Mouse (Mus musculus): ENCODE results near the gene Fblim1. TPM values are rescaled to one million over a fixed set of nuclear protein-coding genes. Genes with fewer than 3 reads are reported as not detected.

Fblim1 gene
- total RNA-seq, 2 experiments from 2014 or later, result 2.5 to 3.9 TPM

DNA sequence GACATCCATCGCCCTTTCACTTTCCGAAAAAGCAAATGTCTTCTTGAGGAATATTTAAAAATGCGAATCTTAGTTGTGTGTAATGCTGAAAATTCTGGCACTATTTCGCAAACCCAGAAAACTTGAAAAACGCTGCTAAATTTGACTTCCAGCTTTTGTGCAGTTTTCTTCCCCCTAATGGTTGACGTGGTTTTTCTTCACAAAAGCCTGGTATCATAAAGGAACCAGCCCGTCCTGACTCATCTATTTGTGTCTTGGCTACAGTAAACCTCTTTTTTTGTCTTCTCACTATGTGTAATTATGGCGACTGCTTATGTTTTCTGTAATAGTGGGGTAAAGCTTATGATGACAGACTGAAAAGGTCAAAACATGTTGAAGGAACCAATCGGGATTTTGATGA, 58.6 kb downstream of the Fblim1 start:
- DNase-seq, result no peak

DNA sequence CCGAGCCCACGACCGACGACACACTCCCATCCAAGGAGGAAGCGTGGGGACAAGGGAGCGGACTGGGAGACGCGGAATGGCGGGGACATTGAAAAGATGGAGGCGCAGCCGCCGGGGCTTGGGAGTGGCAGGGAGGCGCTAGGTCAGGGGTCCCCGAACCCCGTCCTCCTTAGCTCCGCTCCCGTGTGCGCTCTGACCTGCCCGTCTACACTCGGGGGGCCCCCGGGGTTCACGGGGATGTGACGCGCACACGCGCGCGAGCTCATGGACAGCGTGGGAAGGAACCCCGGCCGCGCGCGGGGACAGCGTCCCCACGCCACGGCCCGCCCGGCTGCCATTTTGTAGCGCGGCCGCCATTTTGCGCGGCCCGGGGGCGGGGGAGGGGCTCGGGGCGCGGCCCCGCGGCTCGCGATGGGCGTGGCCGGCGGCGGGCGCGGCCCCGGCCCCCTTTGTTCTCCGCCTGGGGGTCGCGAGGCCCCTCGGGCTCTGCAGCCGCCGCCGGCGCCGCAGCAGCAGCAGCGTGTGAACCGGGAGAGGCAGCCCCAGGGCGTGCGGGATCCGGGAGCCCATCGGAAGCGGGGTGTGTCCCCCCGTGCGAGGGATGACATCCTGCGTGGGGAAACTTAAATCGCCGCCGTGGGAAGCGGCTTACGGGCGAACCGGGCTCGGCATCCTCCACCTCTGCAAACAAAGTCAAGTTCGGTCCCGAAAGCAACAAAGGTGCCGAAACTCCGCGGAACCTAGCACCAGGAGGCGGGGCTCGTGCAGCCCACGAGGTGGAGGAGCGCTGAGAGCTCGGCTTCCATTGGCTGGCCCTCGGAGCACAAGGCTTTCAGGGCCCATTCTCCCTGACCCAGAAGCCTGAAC, 59.3 kb downstream of the Fblim1 start:
- intact Hi-C loops (cut with DNase I; ENCODE audit: low total_unique reads), result no loop called here
- peak; percentile 87 for DNase-seq

More for the DNA sequence above, 58.6 kb downstream of the Fblim1 start:
- intact Hi-C loops (cut with DNase I; ENCODE audit: low total_unique reads), result no loop called here

DNA sequence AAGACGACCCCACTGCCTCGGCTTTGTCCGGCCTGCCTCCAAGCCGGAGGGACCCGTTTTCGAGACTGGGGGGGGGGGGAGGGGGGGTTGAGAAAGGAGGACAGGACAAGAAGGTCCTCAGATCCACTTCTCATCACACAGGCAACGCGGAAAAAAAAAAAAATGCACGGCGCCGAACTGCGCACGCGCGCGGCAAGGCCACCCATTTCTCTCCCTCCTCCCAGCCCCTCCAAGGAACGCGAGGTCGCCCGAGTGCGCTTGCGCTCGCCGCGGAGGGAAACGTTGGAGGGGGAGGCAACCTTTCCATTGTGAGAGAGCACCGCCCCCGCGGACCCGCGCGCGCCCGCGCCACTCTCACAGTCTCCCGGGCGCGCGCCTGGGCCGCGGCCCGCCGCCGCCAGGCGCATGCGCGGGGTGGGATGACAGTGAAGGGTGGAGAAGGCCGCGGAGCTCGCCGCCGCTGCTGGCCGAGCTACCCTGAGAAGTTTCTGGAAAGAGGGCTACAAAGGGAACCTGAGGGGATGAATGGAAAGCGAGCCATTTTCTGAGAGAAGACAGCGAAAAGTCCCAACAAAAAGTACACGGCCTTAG, 60.1 kb downstream of the Fblim1 start:
- peak; percentile 100 for DNase-seq
- intact Hi-C loops (cut with DNase I; ENCODE audit: low total_unique reads), result no loop called here

DNA sequence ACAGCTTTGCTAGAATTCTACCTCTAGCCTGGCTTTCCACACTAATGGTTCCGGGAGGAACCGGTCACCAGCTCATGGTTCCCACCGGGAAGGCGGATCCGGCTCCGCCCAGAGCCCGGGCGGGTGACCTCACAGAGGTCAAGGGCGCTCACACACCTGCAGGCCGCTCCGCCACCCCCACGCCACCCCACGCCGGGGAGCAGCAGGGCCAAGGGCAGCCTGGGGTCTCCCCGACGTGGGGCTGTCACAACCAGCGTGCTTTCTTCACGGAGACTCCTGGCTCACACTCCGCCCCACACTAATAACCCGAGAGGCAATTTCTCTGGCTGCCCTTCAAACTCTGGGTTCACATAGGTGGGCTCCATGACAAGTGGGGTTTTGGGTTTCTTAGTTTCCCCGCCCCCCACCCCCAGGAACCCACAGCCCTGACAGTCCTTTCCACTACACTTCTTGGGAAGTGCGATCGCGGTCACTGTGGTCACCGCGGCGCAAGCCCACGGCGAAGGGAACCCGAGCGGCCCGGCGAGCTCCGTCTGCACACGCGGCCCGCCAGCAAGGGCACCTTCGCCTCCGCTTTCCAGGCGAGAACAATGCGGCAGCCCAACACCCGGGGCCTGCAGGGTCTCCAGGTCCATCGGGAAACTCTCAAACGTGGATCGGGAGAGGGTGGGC, 60.7 kb downstream of the Fblim1 start:
- intact Hi-C loops (cut with DNase I; ENCODE audit: low total_unique reads), result no loop called here
- DNase-seq, result peak; percentile 74

DNA sequence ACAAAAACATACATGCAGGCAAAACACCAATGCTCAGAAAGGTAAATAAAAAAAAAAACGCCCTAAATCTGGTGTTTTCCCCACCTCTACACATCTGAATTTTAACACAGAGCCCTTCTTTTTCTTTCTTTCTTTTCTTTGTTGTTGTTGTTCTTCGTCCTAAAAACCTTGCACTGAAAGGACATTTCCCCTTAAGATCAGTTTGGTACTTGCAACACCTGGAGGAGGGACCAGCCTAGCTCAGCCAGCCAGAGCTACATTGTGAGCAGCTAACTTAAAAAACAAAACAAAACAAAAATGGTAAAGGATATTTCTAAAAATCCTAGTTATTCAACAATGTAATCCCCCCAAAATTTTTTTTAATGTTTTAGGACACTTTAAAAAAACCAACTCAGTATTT, 61.4 kb downstream of the Fblim1 start:
- intact Hi-C loops (cut with DNase I; ENCODE audit: low total_unique reads), result no loop called here
- no peak for DNase-seq

DNA sequence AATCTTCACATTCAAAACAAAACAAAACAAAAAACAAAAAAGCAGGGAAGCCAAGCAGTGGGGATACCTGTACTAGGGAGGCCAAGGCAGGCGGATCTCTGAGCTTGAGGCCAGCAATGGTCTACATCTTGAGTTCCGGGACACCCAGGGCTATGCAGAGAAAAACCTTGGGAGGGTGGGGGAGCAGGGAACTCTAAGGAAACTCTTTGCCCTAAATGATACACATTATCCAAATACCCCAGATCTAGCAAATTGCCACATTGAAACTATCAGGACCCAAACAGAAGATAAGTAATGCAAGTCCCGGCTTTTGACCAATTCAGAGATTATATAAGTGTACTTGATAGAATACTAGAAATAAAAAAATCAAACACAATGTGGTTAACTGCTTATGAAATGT, 62.3 kb downstream of the Fblim1 start:
- intact Hi-C loops (cut with DNase I; ENCODE audit: low total_unique reads), result no loop called here
- DNase-seq, result no peak

DNA sequence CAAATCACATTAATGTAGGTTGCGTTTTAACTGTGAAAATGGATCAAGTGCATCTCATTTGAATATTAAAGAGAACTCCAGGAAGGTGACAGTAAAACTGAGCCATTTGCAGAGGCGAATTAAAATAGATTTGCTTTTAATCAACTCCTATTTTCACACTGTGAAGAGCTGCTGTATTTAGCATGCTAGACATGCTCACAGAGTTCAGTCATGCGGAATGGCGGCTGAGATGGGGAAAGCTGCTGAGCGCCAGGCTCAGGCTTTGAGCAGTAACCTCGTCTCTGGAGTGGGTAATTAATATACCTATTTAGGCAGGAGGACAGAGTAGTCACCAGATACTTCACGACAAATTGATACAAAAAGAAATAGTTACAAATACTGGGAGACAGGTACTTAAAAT, 64.0 kb downstream of the Fblim1 start:
- DNase-seq, result no peak
- intact Hi-C loops (cut with DNase I; ENCODE audit: low total_unique reads), result no loop called here

DNA sequence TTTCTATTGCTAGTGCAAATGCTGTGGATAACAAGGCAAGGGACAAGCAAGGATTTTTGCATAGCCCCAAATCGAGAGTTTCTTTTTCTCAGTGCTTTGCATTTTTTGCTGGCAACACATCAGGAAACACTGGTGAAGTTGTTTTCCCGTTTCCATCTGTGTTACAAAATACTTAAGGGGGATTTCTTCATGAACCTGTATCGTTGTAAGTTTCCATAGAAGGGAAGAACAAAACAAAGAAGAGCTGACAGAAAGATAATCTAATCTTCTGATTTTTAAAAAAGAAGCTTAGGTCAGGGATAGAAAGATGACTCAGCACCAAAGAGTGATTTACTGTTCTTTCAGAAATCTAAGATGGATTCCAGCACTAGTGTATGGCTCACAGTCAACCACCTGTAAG, 65.1 kb downstream of the Fblim1 start:
- intact Hi-C loops (cut with DNase I; ENCODE audit: low total_unique reads), result no loop called here

DNA sequence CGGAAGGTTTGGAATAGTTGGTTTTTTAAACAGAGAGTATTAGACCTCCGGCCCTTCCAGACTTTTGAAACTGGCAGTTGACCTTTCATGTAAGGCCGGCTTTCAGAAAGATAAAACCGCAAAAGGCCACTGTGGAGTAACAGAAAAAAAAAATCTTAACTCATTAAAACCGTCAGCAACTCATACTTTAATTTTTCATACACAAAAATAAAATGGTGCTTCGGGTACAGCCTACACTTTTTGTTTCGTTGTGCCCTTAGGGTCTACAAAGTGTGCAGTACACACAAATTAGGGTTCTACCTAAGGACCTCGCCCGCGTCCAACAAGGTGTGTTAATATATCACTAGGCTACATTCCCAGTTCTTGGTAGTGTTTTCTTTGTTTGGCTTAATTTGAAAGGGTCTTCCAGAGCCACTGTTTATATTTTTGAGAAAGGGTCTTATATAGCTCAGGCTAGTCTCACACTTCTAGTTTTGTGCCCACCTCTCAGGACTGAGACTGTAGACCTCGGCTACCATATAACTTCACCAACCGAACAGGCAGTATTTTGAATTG, 66.6 kb downstream of the Fblim1 start:
- no peak for DNase-seq
- intact Hi-C loops (cut with DNase I; ENCODE audit: low total_unique reads), result no loop called here

More for the DNA sequence above, 65.1 kb downstream of the Fblim1 start:
- no peak for DNase-seq

DNA sequence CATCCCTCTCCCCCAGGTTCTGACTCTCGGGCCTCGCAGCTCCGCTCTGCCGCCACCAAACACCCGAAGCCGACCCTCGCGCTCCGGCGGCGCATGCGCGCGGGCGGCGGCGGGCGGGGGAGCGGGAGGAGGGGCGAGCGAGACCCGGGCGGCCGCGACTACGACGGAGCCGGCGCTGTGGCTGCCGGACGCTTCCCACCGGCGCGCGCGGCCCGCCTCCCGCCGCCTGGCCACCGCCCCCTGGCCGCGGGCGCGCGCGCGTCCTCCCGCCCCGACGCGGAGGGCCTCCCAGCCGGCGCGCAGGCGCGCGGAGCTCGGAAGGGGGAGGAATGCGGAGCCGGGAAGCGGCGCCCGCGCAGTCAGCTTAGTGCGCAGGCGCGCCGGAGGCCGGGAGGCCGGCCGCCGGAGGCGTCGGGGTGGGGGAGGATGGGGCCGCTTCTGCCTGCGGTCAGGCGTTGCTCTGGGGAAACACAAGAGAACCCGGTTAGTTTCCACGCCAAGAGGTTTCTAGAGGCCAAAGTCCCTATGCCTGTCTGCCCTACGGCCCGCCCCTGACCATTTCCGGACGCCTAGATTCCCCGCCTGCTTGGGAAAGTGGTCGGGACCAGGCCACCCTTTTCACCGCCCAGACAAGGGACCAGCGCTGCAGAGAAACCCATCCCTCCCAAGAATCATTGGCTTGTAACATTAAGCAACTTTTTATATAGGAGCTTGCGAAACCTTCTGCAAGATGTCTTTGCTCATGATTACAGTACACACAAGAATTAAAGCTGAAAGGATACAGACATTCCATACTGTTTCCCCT, 67.3 kb downstream of the Fblim1 start, which contains the start of gene Spen:
Gene Spen (minus strand): TSS at position 190 of the 805 bp plus-strand sequence.
- intact Hi-C loops (cut with DNase I; ENCODE audit: low total_unique reads), result no loop called here
- peak; percentile 95 for DNase-seq

DNA sequence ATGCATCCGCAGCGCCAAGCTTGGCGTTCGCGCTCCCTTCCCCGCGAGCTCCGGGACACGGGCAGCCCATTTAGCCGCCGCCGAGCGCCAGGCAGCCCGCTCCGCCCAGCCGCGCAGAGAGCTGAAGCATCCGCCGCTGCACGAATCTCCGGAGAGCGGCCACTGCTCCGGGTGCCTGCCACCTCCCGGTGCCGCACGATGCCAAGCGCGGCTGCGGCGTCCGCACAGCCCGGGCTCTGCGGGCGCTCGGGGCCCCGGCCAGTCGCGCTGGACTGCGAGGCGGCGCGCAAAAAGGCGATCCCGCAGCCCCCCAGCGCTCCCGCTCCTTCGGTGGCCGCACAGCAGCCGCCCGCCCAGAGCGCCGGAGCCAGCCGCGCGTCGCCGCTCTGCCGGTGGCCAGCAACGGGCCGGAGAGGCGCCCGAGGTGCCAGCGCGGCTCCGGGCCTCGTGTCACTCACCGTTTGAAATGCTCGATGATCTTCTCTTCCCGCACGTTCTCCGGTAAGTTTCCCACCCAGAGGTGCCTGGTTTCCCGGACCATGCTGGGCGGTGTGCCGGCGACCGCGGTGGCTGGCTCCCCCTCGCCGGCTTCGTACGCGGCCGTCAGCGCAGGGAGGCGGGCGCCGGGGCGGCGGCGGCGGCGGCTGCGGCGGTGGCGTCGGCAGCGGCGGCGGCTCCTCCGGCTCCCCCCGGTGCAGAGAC, 68.0 kb downstream of the Fblim1 start:
- DNase-seq, result peak; percentile 54
- intact Hi-C loops (cut with DNase I; ENCODE audit: low total_unique reads), result no loop called here

DNA sequence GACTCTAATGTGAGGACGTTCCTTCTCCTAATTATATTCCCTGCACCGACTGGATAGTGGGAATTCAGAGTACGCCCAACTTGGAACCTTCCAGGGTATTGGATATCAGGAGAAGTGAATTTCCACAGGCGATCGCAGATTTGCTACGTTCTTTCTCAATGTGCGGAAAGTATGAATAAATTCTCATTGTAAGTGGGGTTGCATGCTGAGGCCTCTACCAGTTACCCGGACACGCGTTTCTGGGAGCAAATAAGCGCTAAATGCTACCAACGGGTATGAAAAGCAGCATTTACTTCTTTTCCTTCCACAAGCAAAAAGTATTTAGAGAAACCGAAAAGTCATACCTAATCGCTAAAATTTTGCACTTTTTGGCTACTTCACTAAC, 68.7 kb downstream of the Fblim1 start:
- intact Hi-C loops (cut with DNase I; ENCODE audit: low total_unique reads), result no loop called here
- no peak for DNase-seq

DNA sequence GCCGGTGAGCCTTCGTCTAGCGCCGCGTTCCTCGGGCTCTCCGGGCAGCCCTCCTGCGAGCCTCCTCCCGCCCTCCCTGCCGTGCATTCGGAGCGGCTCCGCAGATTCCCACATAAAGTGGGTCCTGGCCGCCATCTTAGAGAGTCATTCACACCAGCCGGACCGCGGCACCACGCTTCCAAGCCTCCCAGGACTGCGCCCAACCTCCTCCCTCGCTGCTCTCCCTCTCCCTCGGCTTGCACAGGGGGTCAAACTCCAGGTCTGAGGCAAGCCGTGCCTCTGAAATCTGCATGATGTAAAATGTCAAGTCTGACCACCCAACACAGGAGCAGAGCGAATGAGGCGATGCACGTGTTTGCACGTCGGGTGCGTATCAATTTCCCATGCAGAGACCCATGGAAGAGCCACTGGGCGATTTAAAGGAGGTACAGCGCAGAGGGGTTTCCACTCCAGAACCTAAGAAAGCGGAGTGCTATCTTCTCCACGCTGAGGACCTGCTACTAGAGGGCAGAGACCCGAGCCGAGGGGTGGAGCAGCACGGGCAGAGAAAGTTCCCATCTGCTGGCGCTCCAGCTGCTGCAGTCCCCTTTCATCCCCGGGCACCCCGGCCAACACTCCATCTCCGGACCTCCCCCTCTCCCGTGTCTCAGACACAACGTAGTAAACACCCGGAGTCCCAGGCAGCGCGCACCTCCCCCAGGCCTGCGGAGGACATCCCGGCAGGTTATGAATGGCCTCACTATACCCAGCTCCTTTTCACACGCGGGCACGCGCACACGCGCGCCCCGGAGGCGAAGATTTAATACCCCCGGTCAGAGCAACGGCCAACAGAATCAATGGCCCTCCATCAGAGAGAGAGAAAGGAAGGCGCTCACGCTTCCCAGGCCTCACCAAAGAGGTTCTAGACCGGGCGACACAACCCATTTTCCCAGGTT, 69.3 kb downstream of the Fblim1 start:
- peak; percentile 60 for DNase-seq
- intact Hi-C loops (cut with DNase I; ENCODE audit: low total_unique reads), result no loop called here

DNA sequence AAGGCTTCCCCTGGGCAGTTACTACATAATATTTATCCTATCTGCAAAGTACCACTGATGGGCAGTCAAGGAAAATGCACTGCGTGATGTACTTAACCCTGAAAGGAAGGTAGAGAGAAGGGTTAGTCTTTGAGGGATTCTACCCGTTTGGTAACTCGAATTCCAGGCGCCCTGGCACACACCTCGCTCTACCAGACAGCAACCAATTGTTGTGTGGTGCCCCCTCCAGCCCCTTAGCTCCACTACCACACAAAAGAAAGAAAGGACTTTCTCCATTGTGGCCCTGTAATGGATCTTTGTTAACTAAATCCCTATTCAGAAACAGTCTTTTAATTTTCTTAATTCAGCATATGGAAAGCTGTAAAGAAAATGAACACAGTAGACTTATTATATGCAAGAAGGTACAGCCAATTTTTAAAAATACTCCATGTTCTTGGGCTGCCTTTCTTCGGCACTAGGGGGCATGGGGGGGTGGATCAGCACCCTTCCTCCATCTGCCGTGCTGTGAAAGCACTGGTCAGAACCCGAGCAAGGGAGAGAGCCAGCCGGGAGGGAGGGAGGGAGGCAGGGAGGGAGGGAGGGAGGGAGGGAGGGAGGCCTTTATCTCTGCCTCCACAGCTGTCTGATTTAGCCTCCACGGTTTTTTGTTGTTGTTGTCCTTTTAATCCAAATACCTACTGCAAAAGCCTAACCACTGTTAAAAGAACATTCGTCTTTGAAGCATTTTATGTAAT, 70.8 kb downstream of the Fblim1 start:
- intact Hi-C loops (cut with DNase I; ENCODE audit: low total_unique reads), result no loop called here
- DNase-seq, result peak; percentile 54

DNA sequence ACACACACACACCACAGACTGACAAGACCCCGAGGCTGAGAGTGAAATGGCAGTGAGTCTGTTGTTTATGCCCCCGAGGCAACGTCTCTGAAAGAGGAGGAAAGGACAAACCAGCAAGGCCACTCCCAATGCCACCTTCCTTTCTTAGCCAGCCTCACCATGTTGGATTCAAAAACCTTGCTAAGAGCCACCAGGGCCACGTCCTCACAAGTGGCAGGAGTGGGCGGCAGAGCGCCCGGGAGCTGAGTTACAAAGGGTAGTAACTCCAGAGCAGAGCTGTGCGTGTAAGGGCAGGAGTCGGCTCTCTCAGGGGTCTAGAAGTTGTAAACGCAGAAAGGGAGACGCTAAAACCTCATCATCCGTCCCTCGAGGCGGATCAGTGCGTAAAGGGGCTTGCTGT, 74.9 kb downstream of the Fblim1 start:
- intact Hi-C loops (cut with DNase I; ENCODE audit: low total_unique reads), result no loop called here
- no peak for DNase-seq

DNA sequence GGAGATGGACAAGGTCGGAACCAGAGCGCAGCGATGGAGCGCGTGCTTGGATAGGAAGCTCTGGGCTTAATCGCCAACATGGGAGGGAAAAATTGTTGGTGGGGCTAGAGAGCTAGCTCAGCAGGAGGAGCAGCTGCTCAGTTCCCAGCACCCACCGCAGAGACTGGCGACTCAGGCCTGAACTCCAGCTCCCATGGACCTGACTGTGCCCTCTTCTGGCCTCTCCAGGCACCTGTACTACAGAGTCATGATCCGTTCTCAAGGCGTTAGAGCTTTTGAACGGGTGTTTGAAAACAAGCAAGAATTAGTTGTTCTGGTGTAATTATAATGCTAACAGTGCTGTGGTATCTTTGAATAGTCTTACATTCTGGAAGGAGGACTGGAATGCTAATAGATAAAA, 77.0 kb downstream of the Fblim1 start:
- intact Hi-C loops (cut with DNase I; ENCODE audit: low total_unique reads), result no loop called here
- no peak for DNase-seq

DNA sequence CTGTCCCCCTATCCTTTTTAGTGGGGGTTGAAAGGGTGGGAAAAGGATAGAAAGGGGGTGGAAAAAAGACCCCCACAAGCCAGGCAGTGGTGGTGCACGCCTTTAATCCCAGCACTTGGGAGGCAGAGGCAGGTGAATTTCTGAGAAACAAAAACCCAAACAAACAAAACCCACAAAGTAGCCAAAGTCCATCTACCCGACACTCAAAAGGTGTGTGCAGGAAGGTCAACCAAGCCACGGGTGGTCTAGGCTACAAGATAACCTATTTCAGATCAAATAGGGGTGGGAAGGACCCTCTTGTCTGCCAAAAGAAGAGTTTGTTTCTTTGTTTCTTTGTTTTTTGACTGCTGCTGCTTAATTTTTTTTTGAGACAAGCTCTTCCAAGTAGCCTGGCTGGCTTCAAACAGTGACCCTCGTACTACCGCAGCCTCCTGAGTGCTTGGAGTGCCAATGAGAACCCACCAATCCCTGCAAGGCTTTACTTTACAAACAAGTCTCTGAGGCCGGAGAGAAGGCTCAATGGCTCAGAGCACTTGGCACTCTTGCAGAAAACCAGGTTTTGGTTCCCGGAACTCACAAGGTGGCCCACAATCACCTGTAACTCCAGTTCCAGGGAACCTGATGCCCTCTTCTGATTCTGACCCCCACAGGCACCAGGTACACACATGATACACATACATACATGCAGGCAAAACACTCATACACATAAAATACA, 78.8 kb downstream of the Fblim1 start:
- intact Hi-C loops (cut with DNase I; ENCODE audit: low total_unique reads), result no loop called here
- no peak for DNase-seq
